Mouse (Mus musculus): ENCODE results near the gene Ddb1. TPM values are rescaled to one million over a fixed set of nuclear protein-coding genes. Genes with fewer than 3 reads are reported as not detected.
"Not testable (repeated sequence)": the region's sequence is repeated elsewhere in the genome, so short reads cannot be mapped to it uniquely, and the experiment has no call there.

Gene Ddb1
- polyA plus RNA-seq (2015; fragmentation: Nextera tagmentation; extraction: Ambion mirVana): 301 and 305 TPM in 2 replicates

DNA sequence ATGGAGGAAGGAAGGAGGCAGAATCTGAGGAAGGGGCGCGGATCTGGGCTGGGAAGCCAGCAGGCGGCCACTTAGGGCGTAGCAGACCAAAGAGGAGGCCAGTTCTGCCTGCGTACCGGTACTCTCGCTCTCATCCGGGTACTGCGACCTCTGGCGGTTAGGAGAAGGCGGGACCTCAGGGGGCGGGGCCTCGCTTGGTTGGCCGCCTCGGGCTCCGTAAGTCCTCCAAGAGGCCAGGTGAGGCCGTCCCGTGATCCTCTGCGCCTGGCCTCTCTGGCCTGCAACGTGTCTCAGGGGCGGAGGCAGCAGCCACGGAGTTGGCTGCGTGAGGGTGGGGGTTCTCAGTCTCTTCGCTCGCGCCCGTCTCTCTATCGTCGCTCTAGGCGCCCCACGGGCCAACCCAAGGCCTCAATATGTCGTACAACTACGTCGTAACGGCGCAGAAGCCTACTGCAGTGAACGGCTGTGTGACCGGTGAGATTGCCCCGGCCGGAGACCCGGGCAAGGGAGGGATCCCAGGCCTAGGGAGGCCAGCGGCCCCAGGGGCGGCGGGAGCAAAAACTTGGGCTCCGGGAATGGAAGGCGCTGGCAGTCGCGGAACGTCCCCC, at the start of gene Ddb1, which contains the start of gene Tkfc:
Gene Ddb1 (plus strand): TSS at position 35 of the 608 bp plus-strand sequence.
Gene Tkfc (minus strand): TSS at position 362 of the 608 bp plus-strand sequence.
- ATAC-seq (ENCODE audit: insufficient read depth, low FRiP score, low read depth): peak; percentile 98
- 0% methylated on average over 48 of the region's 49 CpGs for WGBS
- H3K9me3 ChIP-seq: no peaks in the 10 kb centered on the region
- H3K9ac ChIP-seq: peak within 1 kb of the TSS; percentile 94
- H3K4me2 ChIP-seq: peak within 1 kb of the TSS; percentile 75
- no peaks in the 10 kb centered on the region for H3K27me3 ChIP-seq (replicated peaks)
- H3K4me1 ChIP-seq: peaks cover 33% of the 10 kb centered on the region
- H3K36me3 ChIP-seq: peaks cover 26% of the 10 kb centered on the region
- peak within 1 kb of the TSS; percentile 95 for H3K27ac ChIP-seq
- H3K4me3 ChIP-seq (replicated peaks): peak within 1 kb of the TSS; percentile 70

DNA sequence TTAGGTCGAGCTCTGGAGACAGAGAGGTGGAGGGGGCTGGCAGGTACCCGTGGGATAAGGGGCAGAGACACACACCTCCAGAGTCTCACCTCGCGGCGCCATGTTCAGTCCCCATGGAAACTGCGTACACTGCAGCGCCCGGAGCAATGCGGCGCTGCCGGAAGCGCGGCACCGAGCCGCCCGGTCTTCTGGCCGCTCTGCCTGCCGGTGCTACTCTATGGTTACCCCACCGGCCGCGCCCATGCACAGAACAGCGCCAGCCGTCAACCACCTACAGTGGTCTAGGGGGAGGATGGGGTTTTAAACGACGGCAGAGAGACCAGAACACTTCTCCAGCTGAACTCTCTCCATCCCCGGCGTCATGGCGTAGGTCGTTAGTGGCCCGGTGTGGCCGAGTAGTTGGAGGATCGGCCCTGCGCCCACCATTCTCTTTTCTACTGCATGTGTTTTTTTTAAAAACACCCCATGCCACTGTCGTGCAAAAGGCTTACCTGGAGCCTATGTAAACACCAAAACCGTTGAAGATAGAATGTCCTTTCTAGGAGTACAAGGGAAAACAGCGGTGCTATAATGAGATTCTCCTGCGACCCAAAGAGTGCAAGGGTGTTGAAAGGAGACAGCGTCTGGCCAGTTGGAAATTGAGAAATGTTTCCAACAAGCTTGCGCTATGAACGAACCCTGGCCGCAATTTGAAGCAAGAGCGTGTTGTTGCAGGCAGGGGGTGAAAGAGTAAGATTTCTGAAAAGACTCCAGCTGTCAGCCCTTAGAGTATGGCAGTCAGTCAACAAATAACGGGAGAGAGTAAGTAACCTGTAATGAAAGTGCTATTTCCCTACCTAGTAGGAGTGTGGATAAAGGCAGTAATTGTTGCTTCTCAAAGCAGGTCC, 49.3 kb upstream of the Ddb1 start, which contains the start of gene Tmem216:
Gene Tmem216 (minus strand): TSS at position 615 of the 887 bp plus-strand sequence.
- Histone ChIP-seq H3K9me3 (no peaks in the 10 kb centered on the region), H3K27ac (peak within 1 kb of the TSS; percentile 71)

DNA sequence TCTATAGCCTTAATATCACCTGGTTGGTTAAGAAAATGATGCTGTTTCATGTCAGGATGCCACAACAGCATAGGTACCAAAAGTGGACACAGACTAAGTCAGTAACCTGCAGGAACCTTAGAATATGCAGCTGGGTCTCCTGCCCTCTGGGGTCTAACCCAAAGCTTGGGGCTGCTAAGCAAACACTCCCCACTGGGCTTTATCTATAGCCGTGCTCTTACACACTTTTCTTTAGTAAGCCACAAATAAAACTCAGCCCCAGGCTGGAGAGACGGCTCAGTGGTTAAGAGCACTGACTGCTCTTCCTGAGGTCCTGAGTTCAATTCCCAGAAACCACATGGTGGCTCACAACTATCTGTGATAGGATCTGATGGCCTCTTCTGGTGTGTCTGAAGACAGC, 48.1 kb upstream of the Ddb1 start:
- WGBS: 65% methylated on average over 2 of the region's 2 CpGs
- no peaks in the 10 kb centered on the region for H3K27me3 ChIP-seq (replicated peaks)
- 0 out of 2 replicates have a peak, but pooled peaks cover 7% of the 10 kb centered on the region for H3K4me1 ChIP-seq
- no peak overlapping the region for H3K9ac ChIP-seq
- ATAC-seq (ENCODE audit: insufficient read depth, low FRiP score, low read depth): no peak
- H3K36me3 ChIP-seq: 0 out of 2 replicates have a peak, but pooled peaks cover 2% of the 10 kb centered on the region
- H3K4me3 ChIP-seq (replicated peaks): no peak overlapping the region
- no peaks in the 10 kb centered on the region for H3K9me3 ChIP-seq
- no peak overlapping the region for H3K4me2 ChIP-seq
- no peak overlapping the region for H3K27ac ChIP-seq

More for the DNA sequence above, 49.3 kb upstream of the Ddb1 start, which contains the start of gene Tmem216:
- ATAC-seq (ENCODE audit: insufficient read depth, low FRiP score, low read depth): peak; percentile 99
- H3K36me3 ChIP-seq: peaks cover 13% of the 10 kb centered on the region
- under 1% methylated on average over 43 of the region's 43 CpGs for WGBS
- no peaks in the 10 kb centered on the region for H3K27me3 ChIP-seq (replicated peaks)
- H3K9ac ChIP-seq: peak within 1 kb of the TSS; percentile 46
- peak within 1 kb of the TSS; percentile 65 for H3K4me2 ChIP-seq
- H3K4me3 ChIP-seq (replicated peaks): peak within 1 kb of the TSS; percentile 74
- 0 out of 2 replicates have a peak, but pooled peaks cover 7% of the 10 kb centered on the region for H3K4me1 ChIP-seq

DNA sequence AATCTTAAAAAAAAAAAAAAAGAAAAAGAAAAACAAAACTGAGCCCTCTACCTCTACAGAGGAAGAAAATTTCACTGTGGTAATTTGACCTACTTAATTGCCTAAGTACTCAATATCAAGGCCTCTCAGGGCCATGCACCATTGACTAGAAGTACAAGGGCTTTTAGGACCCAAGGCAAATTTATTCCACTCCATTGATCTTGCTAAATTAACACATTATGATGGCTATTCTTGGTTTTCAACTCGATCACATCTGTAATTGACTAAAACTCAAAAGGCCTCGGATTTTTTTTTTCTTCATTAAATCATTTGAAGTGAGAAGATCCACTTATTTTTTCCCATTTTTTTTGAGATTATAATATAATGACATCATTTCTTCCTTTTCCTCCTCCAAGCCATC, 47.7 kb upstream of the Ddb1 start:
- H3K27ac ChIP-seq: no peak overlapping the region
- no peaks in the 10 kb centered on the region for H3K9me3 ChIP-seq
- no peaks in the 10 kb centered on the region for H3K36me3 ChIP-seq
- 0 out of 2 replicates have a peak, but pooled peaks cover 7% of the 10 kb centered on the region for H3K4me1 ChIP-seq
- no peaks in the 10 kb centered on the region for H3K27me3 ChIP-seq (replicated peaks)
- ATAC-seq (ENCODE audit: insufficient read depth, low FRiP score, low read depth): no peak
- H3K4me2 ChIP-seq: no peak overlapping the region
- H3K4me3 ChIP-seq (replicated peaks): no peak overlapping the region
- WGBS: 83% methylated on average over 2 of the region's 2 CpGs
- H3K9ac ChIP-seq: no peak overlapping the region

DNA sequence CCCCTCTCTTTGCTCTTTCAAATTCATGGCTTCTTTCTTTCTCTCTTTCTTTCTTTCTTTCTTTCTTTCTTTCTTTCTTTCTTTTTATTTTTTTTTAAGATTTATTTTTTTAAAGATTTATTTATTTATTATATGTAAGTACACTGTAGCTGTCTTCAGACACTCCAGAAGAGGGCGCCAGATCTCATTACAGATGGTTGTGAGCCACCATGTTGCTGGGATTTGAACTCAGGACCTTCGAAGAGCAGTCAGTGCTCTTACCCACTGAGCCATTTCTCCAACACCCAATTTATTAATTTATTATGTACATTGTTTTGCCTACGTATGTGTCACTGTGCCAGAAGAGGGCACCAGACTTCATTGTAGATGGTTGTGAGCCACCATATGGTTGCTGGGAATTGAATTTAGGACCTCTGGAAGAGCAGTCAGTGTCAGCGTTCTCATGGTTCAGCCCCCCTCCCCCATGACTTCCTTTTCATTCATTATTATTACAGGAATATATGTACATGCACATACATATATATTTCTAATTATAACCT, 47.2 kb upstream of the Ddb1 start:
- not testable (repeated sequence) for H3K4me2 ChIP-seq; H3K4me1 ChIP-seq; H3K27ac ChIP-seq; H3K36me3 ChIP-seq; ATAC-seq (ENCODE audit: insufficient read depth, low FRiP score, low read depth); H3K27me3 ChIP-seq (replicated peaks); H3K9me3 ChIP-seq; H3K4me3 ChIP-seq (replicated peaks); H3K9ac ChIP-seq
- WGBS: 71% methylated on average over 4 of the region's 4 CpGs

DNA sequence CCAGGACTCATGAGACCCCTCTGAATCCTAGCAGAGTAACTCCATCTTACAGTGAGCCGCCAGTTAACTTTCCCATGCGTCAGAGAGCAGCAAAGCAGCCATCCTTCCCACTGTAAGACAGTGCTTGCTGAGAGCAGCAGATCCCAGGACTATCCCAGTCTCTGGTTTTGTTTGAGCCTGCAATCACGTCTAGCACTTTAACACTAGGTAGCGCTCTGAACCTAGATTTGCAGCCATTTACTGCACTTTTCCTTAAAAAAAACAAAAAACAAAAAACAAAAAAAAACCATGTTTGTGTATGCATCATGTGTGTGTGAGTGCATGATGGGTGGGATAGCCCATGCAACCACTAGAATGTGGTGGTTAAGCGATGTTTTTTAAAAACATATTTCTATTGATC, 45.0 kb upstream of the Ddb1 start:
- Histone ChIP-seq H3K36me3 (no peaks in the 10 kb centered on the region), H3K4me3 (replicated peaks) (no peak overlapping the region), H3K4me2 (no peak overlapping the region), H3K9ac (no peak overlapping the region), H3K9me3 (no peaks in the 10 kb centered on the region), H3K27me3 (replicated peaks) (no peaks in the 10 kb centered on the region), H3K4me1 (0 out of 2 replicates have a peak, but pooled peaks cover 4% of the 10 kb centered on the region), H3K27ac (no peak overlapping the region)
- ATAC-seq (ENCODE audit: insufficient read depth, low FRiP score, low read depth): no peak
- WGBS: 38% methylated on average over 5 of the region's 5 CpGs

DNA sequence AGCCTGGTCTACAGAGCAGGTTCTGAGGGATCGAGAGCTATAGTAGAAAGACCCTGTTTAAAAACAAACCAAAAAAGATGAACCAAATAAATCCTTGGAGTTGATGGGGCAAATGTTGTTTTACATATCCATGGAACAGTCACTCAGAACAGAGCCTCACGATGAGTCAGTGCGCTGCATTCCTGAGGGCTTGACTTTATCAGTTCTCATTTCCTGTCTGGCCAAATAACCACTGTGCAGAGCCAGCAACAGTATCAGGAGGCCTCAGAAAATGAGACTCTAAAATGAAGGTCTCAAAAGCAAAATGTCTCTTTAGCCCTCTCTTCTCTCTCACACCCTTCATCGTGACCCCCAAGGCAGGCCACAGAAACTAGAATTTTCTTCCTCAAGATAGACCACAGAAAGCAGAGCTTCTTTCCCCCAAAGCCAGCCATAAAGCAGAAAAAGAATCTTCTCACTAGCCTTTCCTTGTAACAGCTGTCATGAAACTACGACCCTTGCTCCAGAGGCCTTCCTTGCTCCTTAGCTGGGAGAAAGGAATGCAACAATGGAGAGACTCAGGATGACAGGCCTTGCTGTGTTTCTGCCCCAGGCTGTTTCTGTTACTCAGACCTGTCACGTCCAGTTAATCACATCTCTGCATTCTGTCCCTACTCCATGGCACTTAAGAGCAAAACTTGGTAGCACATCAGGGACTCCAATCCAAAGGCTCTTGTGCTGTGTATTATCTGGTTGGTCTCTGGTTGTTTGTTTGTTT, 43.4 kb upstream of the Ddb1 start:
- no peaks in the 10 kb centered on the region for H3K4me1 ChIP-seq
- WGBS: 48% methylated on average over 6 of the region's 6 CpGs
- no peak overlapping the region for H3K4me2 ChIP-seq
- H3K36me3 ChIP-seq: no peaks in the 10 kb centered on the region
- no peak overlapping the region for H3K4me3 ChIP-seq (replicated peaks)
- H3K27ac ChIP-seq: no peak overlapping the region
- ATAC-seq (ENCODE audit: insufficient read depth, low FRiP score, low read depth): no peak; the same call in 1 of the 2 replicates
- H3K9ac ChIP-seq: no peak overlapping the region
- H3K9me3 ChIP-seq: no peaks in the 10 kb centered on the region
- H3K27me3 ChIP-seq (replicated peaks): no peaks in the 10 kb centered on the region

DNA sequence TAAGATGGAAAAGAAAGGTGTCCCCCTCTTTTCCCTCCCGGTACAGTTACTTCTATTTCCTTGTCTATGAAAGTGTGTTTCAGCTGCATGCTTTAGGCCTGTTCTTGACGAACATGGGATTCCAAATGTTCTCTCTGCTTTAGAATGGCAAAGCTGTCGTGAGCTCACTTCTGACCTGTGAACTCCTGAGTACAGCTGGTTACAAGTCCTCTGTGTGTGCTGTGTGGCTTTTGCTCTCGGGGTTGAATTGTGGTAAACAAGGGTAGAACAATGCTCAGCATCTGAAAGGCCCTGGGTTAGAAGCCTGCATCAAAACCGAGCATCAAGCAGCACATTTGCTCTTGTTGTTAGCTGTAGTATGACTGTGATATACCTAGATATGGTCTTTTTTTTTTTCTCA, 42.8 kb upstream of the Ddb1 start:
- no peak for ATAC-seq (ENCODE audit: insufficient read depth, low FRiP score, low read depth)
- Histone ChIP-seq H3K9ac (no peak overlapping the region), H3K27me3 (replicated peaks) (no peaks in the 10 kb centered on the region), H3K4me2 (no peak overlapping the region), H3K36me3 (no peaks in the 10 kb centered on the region), H3K4me1 (no peaks in the 10 kb centered on the region), H3K4me3 (replicated peaks) (no peak overlapping the region), H3K9me3 (no peaks in the 10 kb centered on the region), H3K27ac (no peak overlapping the region)
- 63% methylated on average over 5 of the region's 5 CpGs for WGBS

DNA sequence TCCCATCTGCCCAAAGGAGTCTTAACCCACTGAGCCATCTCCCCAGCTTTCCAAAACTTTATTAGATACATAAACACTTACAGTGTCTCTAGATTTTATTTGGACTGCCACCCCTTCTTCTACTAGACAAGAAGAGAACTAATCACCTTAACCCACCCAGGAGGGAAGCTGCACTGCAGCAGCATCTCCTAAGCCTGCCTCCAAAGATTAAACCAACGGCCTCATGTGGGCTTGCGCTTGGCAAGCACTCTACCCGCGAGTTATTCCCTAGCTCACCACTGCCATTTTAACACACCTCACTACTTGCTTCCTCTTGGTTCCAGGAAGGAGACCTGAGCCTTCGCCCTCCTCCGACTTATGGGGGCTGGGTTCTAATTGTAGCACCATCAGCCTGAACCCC, 40.8 kb upstream of the Ddb1 start:
- no peaks in the 10 kb centered on the region for H3K36me3 ChIP-seq
- H3K27me3 ChIP-seq (replicated peaks): no peaks in the 10 kb centered on the region
- no peaks in the 10 kb centered on the region for H3K9me3 ChIP-seq
- H3K27ac ChIP-seq: no peak overlapping the region
- H3K4me3 ChIP-seq (replicated peaks): no peak overlapping the region
- no peak for ATAC-seq (ENCODE audit: insufficient read depth, low FRiP score, low read depth)
- no peak overlapping the region for H3K4me2 ChIP-seq
- WGBS: 80% methylated on average over 6 of the region's 6 CpGs
- no peak overlapping the region for H3K9ac ChIP-seq
- no peaks in the 10 kb centered on the region for H3K4me1 ChIP-seq

DNA sequence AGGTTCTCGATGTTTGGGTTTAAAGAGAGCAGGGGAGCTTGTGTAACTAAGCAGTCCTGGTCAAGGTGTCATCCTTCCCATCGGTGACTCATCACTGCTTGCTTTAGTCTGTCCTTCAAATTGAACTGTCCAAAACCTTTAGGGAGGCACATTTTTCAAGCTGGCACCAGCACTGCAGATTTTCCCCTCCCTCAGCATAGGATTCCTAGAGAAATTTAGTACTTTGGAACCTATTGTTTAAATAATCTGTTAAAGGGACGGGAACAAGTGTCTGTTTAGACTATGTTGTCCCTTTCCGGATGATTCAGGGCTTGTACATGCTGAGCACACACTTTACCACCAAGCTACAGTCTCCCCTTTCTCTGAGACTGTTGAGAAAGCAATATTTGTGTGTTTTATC, 39.9 kb upstream of the Ddb1 start:
- no peak for ATAC-seq (ENCODE audit: insufficient read depth, low FRiP score, low read depth)
- WGBS: 52% methylated on average over 4 of the region's 4 CpGs

DNA sequence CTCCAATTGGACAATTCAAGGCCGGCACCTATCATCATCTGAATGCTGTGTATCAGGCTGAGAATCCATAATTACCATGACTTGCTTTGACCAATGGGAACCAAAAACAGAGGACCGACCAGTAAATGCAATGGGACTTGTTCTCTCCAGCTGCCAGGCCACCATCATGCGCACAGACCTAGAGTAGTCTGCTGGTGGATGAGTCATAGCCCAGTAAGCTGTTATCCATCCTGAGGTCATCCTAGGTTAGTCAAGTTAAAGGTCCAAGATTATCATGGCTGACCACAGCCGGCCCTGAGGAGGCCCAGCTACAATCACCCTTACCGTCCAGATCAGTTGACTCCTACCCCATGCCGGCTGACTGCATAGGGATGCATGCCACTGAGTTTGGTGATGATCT, 35.5 kb upstream of the Ddb1 start:
- no peaks in the 10 kb centered on the region for H3K4me1 ChIP-seq
- WGBS: 97% methylated on average over 6 of the region's 6 CpGs
- no peak overlapping the region for H3K9ac ChIP-seq
- no peak overlapping the region for H3K27ac ChIP-seq
- no peak overlapping the region for H3K4me3 ChIP-seq (replicated peaks)
- no peaks in the 10 kb centered on the region for H3K9me3 ChIP-seq
- no peak overlapping the region for H3K4me2 ChIP-seq
- H3K36me3 ChIP-seq: peaks cover 19% of the 10 kb centered on the region
- ATAC-seq (ENCODE audit: insufficient read depth, low FRiP score, low read depth): no peak
- H3K27me3 ChIP-seq (replicated peaks): no peaks in the 10 kb centered on the region

More for the DNA sequence above, 39.9 kb upstream of the Ddb1 start:
- H3K27me3 ChIP-seq (replicated peaks): no peaks in the 10 kb centered on the region
- no peaks in the 10 kb centered on the region for H3K4me1 ChIP-seq
- no peaks in the 10 kb centered on the region for H3K9me3 ChIP-seq
- H3K36me3 ChIP-seq: no peaks in the 10 kb centered on the region
- H3K27ac ChIP-seq: no peak overlapping the region
- no peak overlapping the region for H3K9ac ChIP-seq
- H3K4me2 ChIP-seq: no peak overlapping the region
- no peak overlapping the region for H3K4me3 ChIP-seq (replicated peaks)

All from stomach, embryonic 15.5 days (tissue).